Mouse (Mus musculus) brain, embryonic 14.5 days (tissue): ENCODE results near the gene Slc9a3.

Experiments used
- CTCF ChIP-seq: fragments of 200-500 bp; IDR thresholded peaks from 2 replicates; pipeline ENCODE4 v1.5.1; 2012; ENCODE audit warnings: inconsistent platforms, mild to moderate bottlenecking, moderate library complexity, borderline replicate concordance; ENCODE audit not compliant: insufficient read depth, insufficient read length; ENCODE audit errors: extremely low read depth
- POLR2A ChIP-seq: fragments of 200-500 bp; IDR thresholded peaks from 2 replicates; pipeline ENCODE4 v1.6.1; 2012; ENCODE audit warnings: mild to moderate bottlenecking, inconsistent platforms, borderline replicate concordance; ENCODE audit not compliant: poor library complexity, insufficient read depth, insufficient read length, severe bottlenecking; ENCODE audit errors: extremely low read depth

- TF ChIP-seq POLR2A (no peak), CTCF (no peak)
Measured at GRCm38 (mm10) chr13:74121795-74122330, 606 bp downstream of the Slc9a3 start.
